Mouse (Mus musculus) CD4-positive naive resting alpha-beta T cell, adult 57 days (primary cell): ENCODE measurements around the gene Pcdh20. TPM values are rescaled to one million over a fixed set of nuclear protein-coding genes. Genes with fewer than 3 reads are reported as not detected.

ENCODE experiments used
- total RNA-seq: library from RNA; stranded (reverse); gene quantifications from one replicate; pipeline ENCODE4 v1.2.4, GENCODE M21; 2023

Pcdh20 gene
- total RNA-seq: not detected

DNA sequence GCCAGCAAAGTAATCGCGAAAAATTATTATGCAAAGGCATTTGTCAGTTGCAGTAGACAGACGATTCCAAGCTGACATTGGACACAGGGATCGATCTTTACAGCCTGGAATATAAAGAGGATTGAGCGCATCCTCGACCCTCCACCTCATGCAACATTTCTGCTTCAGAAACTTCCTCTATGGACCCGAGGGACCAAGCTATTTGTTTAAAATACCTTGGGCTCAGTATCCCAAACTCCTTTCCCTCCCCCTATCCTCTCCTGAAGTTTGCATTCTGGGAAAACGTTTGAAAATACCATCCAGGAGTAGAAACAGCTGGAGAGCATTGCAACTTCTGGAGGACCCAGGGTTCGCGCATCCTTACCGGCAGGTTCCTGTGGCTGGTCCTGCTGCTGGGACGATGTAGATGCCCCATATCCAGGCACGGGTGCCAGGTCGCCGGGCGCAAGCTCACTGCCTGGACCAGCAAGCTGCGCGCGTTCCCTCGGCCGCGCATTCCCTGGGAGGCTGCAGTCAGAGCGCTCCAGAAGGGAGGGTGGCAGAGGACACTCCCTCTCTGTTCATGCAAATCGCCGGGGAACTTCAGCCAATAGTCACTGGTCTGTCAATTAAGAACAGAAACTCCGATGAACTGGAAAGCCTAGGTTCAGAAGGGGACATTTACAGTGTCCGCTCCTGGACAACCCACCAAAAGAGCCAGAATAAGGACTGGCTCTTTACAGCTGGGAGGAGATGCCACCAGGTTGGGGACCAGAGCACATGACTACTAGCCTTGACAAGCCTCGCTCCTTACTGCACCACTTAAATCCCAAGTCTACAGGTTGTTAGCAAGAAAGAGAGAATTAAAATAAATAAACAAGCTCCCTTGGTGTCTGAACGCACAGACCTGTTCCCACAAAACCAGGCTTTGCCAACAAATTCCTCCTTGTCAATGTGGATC is at the start of gene Pcdh20:
Gene Pcdh20, minus strand, starts transcription at position 902 of the 940 bp plus-strand sequence.

